Mouse (Mus musculus) intestine, embryonic 14.5 days (tissue): ENCODE measurements around the gene Cd151. TPM values are rescaled to one million over a fixed set of nuclear protein-coding genes. Genes with fewer than 3 reads are reported as not detected.

Source experiments
- ATAC-seq: fragments of 200-750 bp; cut with Nextera tagmentation; replicated peaks from 2 replicates; pipeline ENCODE4 v1.8.0; 2017; ENCODE audit warnings: low read depth, moderate number of reproducible peaks, moderate TSS enrichment, moderate library complexity; ENCODE audit not compliant: low FRiP score, low TSS enrichment
- DNase-seq: peaks from one replicate; pipeline ENCODE4 v3.0.0-alpha.2; 2018; ENCODE audit warnings: low spot score
- H3K27ac ChIP-seq: fragments of 300-500 bp; sonication (generic); 2 replicates; pipeline ENCODE4 v1.5.1; 2014; ENCODE audit warnings: low read depth, mild to moderate bottlenecking, control low read depth
- H3K27me3 ChIP-seq: fragments of 300-500 bp; sonication (generic); replicated peaks from 2 replicates; pipeline ENCODE4 v1.6.1; 2014; ENCODE audit warnings: low read length, control low read depth; ENCODE audit not compliant: control insufficient read depth, insufficient read depth
- H3K36me3 ChIP-seq: fragments of 300-500 bp; sonication (generic); 2 replicates; pipeline ENCODE4 v1.6.1; 2014; ENCODE audit warnings: low read length, control low read depth; ENCODE audit not compliant: control insufficient read depth, insufficient read depth
- H3K4me1 ChIP-seq: fragments of 300-500 bp; sonication (generic); replicated peaks from 2 replicates; pipeline ENCODE4 v1.6.1; 2014; ENCODE audit warnings: low read length, control low read depth, mixed read lengths; ENCODE audit not compliant: control insufficient read depth, insufficient read depth
- H3K4me2 ChIP-seq: fragments of 300-500 bp; sonication (generic); 2 replicates; pipeline ENCODE4 v1.6.1; 2014; ENCODE audit warnings: low read length
- H3K4me3 ChIP-seq: fragments of 300-500 bp; sonication (generic); 2 replicates; pipeline ENCODE4 v1.5.1; 2014; ENCODE audit warnings: low read depth, low read length, control low read depth, mixed read lengths
- H3K9ac ChIP-seq: fragments of 300-500 bp; sonication (generic); 2 replicates; pipeline ENCODE4 v1.6.1; 2014; ENCODE audit warnings: mild to moderate bottlenecking, low read length
- H3K9me3 ChIP-seq: fragments of 300-500 bp; sonication (generic); 2 replicates; pipeline ENCODE4 v1.6.1; 2016; ENCODE audit warnings: low read length, control low read depth; ENCODE audit not compliant: control insufficient read depth
- WGBS: fragments of 180-500 bp; shearing (Covaris S2); extraction: QIAGEN DNeasy Blood & Tissue Kit; methylation state at CpG from one replicate; pipeline ENCODE4 v1.1.7; 2014; 5-methylcytosine and 5-hydroxymethylcytosine counted together
- polyA plus RNA-seq: library from polyadenylated mRNA; unstranded; fragments of >200 nt; fragmentation: Nextera tagmentation; extraction: Ambion mirVana; gene quantifications from 2 replicates; pipeline ENCODE4 v1.2.1, GENCODE M21; 2014

Gene Cd151
- polyA plus RNA-seq, 1 experiment from 2014 or later: 73.5 TPM

DNA sequence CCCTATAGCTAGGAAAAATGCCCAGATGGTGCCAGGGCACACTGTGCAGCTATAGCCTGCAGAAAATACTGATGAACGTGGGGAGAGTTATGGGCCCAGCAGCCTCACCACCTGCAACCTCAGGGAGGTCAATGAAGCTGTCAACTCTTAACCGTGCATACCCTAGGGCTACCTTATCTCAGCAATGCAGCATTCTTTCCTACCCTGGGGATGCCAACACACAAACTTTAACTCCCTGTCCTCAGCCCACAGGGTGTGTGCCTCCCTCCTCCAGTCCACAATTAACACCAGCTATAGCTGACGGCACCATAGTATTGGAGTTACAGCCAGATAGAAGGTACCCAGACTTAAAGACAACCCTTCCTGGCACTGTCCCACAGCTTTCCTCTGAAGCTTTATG is 51.7 kb downstream of the Cd151 start:
- H3K4me3 ChIP-seq: no peak overlapping the region
- no peaks in the 10 kb centered on the region for H3K9me3 ChIP-seq
- H3K27ac ChIP-seq: no peak overlapping the region
- H3K27me3 ChIP-seq: no peaks in the 10 kb centered on the region
- ATAC-seq (no peak), DNase-seq (no peak)
- peaks cover 29% of the 10 kb centered on the region for H3K36me3 ChIP-seq
- H3K4me2 ChIP-seq: no peak overlapping the region
- no peaks in the 10 kb centered on the region for H3K4me1 ChIP-seq
- no peak overlapping the region for H3K9ac ChIP-seq
- 79% methylated on average over 3 of the region's 3 CpGs for WGBS

GRCm38 (mm10) chr7:141519795-141520194 is 52.6 kb downstream of the Cd151 start:
- Histone ChIP-seq H3K9ac (no peak overlapping the region), H3K36me3 (peaks cover 28% of the 10 kb centered on the region), H3K27ac (no peak overlapping the region), H3K27me3 (no peaks in the 10 kb centered on the region), H3K4me1 (no peaks in the 10 kb centered on the region), H3K4me3 (no peak overlapping the region), H3K9me3 (no peaks in the 10 kb centered on the region), H3K4me2 (no peak overlapping the region)
- WGBS: 73% methylated on average over 1 of the region's 1 CpGs
- ATAC-seq (no peak), DNase-seq (no peak)

Other genes starting within 250 kb of the Cd151 start
- 73.3 and 80.7 TPM in 2 replicates for gene Phrf1, start 238.6 kb upstream of the Cd151 start, polyA plus RNA-seq
- gene Irf7, start 200.9 kb upstream of the Cd151 start, polyA plus RNA-seq: 2.7 and 3.1 TPM in 2 replicates
- gene Cdhr5, start 190.6 kb upstream of the Cd151 start, polyA plus RNA-seq: 31.9 and 36.8 TPM in 2 replicates
- 136 and 201 TPM in 2 replicates for gene Sct, start 188.3 kb upstream of the Cd151 start, polyA plus RNA-seq
- 0.39 and 0.93 TPM in 2 replicates for gene Drd4, start 175.4 kb upstream of the Cd151 start, polyA plus RNA-seq
- 86.2 and 90.9 TPM in 2 replicates for gene Deaf1, start 139.7 kb upstream of the Cd151 start, polyA plus RNA-seq
- 23.1 and 27.0 TPM in 2 replicates for gene Tmem80, start 139.7 kb upstream of the Cd151 start, polyA plus RNA-seq
- gene Eps8l2, start 128.5 kb upstream of the Cd151 start, polyA plus RNA-seq: 49.4 and 61.2 TPM in 2 replicates
- 339 and 344 TPM in 2 replicates for gene Taldo1, start 75.2 kb upstream of the Cd151 start, polyA plus RNA-seq
- 49.2 and 56.2 TPM in 2 replicates for gene Gatd1, start 53.3 kb upstream of the Cd151 start, polyA plus RNA-seq
- gene Cend1, start 37.9 kb upstream of the Cd151 start, polyA plus RNA-seq: 1.5 and 1.8 TPM in 2 replicates
- 34.7 and 35.3 TPM in 2 replicates for gene Slc25a22, start 29.5 kb upstream of the Cd151 start, polyA plus RNA-seq
- gene Pidd1, start 23.4 kb upstream of the Cd151 start, polyA plus RNA-seq: 10.6 and 11.5 TPM in 2 replicates
- gene Rplp2, start 20.0 kb upstream of the Cd151 start, polyA plus RNA-seq: 1,554 and 1,709 TPM in 2 replicates
- 24.6 and 30.2 TPM in 2 replicates for gene Pnpla2, start 12.2 kb upstream of the Cd151 start, polyA plus RNA-seq
- gene Cracr2b, start 6.3 kb upstream of the Cd151 start, polyA plus RNA-seq: 13.8 and 14.0 TPM in 2 replicates
- gene Polr2l, start 7.7 kb downstream of the Cd151 start, polyA plus RNA-seq: 67.7 and 73.4 TPM in 2 replicates
- 75.1 and 83.9 TPM in 2 replicates for gene Tspan4, start 7.8 kb downstream of the Cd151 start, polyA plus RNA-seq
- 39.0 and 42.1 TPM in 2 replicates for gene Chid1, start 72.5 kb downstream of the Cd151 start, polyA plus RNA-seq
- 70.0 and 77.7 TPM in 2 replicates for gene Ap2a2, start 94.8 kb downstream of the Cd151 start, polyA plus RNA-seq
- gene Muc6, start 187.9 kb downstream of the Cd151 start, polyA plus RNA-seq: 0.23 and 0.24 TPM in 2 replicates
- 1.1 and 1.6 TPM in 2 replicates for gene Muc2, start 222.9 kb downstream of the Cd151 start, polyA plus RNA-seq